Mouse (Mus musculus) gonadal fat pad, adult 2 months (tissue): Measurements from ENCODE around the gene Pak7. TPM values are rescaled to one million over a fixed set of nuclear protein-coding genes. Genes with fewer than 3 reads are reported as not detected.

Experiments used
- DNase-seq: peaks from one replicate; pipeline ENCODE4 v3.0.0-alpha.2; 2012; ENCODE audit warnings: low read depth
- polyA plus RNA-seq: library from polyadenylated mRNA; depleted of rRNA; stranded (reverse); fragments of >200 nt; gene quantifications from 2 replicates; pipeline ENCODE4 v1.2.3, GENCODE M21; 2012

The Pak7 gene
- polyA plus RNA-seq, 1 experiment: 0.05 TPM

DNA sequence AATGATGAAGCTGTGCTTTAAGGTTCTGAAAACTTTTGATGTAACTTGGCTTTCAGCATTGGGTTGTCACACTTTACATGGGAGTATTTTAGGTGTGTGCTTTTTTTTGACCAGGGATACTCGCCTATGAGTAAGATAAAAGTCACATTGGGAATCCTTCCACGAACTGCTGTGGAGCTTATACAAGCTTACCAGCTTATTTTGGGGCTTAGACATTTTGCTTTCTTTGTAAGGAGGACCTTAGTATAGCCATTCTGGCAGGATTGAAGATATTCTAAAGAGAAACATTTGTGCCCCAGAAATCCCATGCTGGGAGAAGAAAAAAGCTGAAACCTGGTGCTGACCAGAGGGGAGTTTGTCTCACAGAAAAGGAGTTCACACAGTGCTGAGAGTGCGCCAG lies 212.7 kb downstream of the Pak7 start:
- no peak for DNase-seq

DNA sequence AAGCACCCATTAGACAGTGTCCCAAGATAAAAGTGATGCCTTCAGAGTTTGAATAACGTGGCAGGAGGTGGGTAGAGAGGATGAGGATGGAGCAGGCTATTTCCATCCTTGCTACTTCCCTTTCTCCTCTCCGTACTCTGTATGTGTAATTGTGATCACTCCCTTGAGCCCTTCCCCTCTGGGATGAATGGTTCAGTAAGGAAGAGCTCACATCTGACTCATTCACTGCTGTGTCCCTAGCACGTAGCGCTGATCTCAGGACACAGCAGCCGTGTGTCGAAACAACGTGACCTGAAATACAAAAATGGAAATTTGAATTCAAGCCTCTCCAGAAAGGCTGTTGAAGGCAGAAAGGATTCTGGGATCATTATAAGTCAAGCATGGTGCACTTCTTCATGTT lies 237.0 kb downstream of the Pak7 start:
- DNase-seq: no peak

DNA sequence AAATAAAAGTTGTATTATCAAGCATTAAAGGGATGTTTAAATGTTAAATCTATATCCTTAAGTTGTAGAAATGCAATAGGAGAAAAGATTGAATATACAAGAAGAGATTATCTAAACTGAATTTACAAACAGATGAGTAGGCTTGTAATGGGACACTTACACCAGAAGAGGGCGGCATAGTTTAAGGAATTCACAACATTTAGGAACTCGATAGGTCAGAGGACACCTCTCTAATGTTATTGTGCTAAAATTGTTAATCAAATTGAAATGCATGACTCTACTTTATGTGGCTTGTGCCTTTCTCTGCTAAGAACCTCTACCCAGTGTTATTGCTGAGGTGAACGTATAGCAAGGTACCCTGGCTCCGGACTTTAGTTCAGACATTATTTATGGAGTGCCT lies 238.2 kb downstream of the Pak7 start:
- DNase-seq: no peak

DNA sequence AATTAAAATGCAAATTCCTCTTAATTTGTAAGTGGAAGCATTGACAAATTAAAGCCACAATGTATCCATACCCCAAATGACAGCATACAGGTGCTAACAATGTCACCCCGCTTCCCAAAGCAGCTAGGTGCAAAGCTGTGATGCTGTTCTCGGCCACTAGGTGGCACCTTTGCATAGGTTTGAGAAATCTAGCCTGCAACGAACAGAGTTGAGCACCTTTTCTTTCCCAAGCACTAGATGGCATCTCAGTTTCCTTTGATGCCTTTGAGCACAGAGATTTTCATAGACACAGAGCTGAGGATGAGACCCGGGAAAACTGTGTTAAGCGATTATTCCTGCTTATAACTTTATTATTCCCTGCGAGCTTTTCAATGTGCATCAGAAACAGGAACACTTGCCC lies 238.8 kb downstream of the Pak7 start:
- peak; percentile 23 for DNase-seq

DNA sequence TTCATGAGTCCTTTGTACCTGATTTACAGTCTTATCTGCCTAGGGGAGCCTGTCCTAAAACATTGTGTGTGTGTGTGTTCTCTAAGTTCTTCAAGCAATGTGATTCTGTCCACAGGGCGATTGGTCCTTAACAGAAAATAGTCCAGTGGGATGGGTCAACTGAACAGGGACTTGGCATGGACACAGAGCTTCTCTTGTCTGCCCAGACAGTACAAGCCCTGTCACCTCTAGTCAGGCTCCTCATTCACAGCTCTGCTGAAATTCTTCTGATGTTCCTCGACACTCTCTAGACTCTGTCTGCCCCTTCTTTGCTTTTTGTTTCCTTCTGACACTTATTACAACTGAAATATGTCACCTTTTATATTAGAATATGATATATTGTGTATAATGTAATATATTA lies 247.0 kb downstream of the Pak7 start:
- DNase-seq: no peak

DNA sequence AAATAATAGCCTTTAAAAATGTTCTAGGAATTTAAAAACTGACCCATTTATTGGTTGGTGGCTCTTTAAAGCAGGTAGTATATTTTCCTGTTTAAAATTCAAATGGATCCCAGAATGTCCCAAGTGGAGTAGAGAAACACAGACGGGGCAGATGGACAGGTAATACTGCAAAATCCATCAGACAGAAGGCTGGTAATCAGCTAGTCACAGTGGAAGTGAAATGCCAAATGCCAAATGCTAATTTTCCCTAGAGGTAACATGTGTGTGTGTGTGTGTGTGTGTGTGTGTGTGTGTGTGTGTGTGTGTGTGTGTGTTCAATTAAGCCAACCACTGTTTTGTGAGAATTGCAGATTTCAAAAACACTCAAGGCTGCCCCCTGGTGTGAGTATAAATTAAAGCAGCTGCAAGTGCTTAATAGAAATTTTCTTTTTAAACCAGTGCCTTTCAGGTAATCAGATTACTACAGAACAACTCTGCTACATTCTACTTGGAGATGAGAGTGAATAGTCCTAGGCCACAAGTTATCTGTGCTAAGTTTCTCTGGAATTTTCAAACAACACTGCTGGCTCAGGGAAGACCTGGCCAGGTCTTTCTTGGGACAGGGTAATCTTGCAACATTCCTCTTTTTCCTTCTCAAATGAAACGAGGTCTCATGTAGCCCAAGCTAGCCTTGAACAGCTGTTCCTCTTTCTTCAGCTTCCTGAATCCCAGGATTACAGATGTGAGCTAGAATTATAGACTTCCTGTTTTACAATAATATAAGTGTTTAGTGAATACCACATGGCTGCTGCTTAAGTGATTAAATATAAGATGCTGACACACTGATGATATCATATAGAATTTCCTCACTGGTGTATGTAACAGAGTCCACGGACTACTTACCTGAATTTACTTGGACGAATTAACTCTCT lies 248.4 kb downstream of the Pak7 start:
- no peak for DNase-seq

DNA sequence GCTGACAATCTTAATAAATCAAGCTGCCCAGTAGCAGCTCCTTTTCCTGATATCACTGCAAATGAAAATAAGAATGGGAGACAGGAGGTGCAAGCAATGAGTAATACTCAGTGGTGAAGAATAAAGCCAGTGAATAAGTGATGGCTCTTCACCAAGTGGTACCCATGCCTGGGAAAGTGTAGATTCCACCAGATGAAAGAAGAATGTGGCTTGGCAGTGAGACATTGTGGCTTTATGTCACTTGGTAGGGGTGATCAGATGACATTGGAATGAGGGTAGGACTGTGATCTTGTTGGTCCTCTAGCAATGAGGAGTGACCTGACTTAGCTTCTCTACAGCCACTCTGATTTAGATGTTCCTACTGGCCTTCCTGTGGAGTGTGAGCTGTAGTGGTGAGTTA lies 249.3 kb downstream of the Pak7 start:
- DNase-seq: no peak

DNA sequence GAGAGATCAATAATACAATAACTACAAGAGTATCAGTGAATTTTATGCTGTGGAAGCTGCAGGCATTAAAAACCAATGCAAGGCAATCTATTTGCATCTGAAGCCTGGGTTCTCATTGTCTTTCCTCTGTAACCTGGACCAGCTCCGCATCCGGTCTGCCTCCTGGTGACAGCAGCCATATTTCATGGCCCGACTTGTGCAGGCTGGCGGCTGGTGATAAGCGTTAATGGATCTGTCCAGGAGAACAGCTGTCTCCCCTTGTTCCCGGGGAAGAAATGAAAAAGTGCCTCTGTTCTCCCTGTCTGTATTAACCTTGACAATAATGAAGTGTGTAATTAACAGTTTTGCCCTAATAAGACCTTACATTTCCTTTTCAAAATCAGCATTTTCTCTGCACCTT lies 265.9 kb downstream of the Pak7 start:
- DNase-seq: no peak

DNA sequence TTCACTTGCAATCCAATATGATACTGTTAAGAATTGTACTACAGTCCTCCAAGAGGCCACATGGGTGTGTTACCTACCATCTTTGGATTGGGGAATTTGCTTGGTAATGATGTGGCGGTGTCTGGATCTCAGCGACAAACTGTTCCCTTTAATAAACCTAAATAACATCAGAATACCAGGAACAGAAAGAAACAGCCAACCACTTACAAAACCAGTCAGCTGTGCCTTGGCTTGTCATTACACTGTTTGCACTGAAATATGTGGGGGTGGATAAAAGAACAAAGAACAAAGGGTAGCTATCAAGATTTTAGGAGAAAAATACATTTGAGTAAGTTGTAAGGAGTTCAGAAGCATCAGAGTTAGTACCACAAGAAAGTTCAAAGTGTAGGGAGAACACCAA lies 269.8 kb downstream of the Pak7 start:
- DNase-seq: no peak

DNA sequence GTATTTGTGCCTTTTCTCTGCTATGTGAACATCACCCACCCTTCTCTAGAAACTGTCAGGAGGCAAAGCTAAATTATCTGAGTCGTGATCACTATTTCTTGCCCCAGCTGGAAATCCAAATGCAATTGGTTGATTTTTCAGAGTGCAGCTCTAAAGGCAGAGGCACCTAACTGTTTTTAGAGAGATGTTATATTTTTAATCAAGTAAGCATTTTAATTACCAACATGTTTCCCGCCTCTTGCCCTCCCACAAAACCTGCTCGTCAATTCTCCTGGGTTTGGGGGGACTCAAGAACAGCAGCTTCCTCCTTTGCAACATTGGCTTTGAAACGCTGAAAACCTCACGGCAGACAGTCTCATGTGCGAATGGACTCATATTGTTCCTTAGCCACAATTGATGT lies 274.4 kb downstream of the Pak7 start:
- no peak for DNase-seq

DNA sequence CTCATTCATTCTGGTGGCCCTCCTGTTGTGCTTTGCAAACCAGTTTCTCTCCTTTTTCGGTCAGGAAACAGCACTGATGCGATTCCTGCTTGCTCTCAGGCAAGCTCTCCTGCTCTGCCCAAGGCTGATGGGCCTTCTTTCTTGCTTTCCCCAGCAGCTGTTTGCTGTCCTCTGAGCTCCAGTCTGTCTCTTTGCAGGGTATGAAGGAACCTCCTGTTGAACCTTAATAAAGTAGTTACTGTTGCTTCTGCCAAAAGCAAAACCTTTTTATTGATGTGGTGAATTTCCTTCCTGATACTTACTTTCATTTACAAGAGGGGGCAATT lies 278.8 kb downstream of the Pak7 start:
- DNase-seq: no peak

DNA sequence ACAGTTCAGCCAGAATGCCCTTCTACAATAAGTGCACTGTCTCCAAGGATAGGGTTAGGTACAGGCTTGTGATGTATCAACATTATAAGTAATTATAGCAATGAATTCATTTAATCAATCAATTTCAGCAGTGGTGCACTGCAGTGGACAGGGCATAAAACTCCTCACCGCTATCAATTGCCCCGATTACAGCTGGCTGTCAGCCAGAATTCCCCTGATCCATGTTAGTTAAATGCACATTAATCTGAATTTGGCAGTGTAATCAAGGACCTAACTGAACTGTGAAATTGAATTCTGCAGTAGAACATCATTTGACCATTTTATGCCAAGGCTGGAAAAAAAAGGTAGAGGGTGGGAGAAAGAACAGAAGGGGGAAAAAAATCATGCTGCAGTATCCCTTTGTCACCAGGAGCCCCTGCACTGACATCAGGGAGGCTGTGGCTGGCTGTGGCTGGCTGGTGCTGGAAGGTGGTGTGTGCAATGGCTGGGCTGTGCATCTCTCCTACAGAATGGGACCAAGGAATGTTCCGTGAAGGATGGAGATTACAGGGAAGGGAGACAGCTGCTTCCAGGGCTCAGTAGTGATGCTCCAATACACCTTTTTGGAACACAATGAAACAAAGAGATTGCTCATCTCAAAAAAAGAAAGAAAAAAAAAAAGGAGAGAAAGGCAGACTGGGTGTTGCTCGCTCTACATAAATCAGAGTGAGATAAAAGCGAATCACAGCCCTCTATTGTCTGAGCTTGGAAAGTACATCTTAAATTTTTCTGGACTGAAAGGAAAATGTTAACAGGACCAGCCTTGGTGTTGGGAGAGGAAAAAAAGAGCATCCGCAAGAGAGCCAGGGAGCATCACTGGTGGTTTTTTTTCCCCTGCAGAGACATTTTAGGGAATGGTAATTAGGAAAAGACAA lies 279.4 kb downstream of the Pak7 start:
- DNase-seq: no peak

DNA sequence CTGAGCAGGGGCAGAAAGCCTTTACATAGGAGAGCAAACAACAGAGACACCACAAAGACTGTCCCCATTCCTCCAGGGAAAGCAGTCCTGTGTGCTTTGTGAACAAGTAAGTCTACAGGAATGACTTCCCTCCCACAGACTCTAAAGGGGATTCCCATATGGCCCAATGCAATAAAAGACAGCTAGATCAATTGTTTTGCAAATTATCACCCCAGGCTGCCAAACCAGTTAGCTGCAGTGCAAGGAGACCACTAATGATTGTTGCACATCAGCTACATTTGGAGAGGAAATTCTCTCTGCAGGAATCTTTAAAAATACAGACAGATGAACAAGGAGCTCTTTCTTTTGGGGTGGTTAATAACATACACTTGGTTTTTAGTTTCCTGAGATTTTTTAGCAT lies 280.2 kb downstream of the Pak7 start:
- DNase-seq: no peak

DNA sequence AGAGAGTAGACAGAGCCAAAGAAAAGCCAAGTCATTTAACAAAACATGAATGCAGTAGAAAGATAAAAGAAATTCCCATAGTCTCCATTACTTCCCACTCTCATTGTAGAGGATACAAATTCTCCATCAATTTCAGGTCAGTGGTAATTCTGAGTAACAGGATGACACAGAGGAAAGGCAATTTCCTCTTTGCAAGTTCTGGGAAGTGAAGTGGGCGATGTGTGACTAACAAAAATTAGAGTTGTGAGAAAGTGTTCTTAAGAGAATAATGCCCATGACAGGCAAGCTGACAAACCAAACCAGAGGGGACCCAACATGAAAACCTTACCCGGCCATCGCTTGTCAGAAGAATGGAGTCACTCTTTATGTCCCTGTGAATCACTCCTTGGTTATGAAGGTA lies 290.6 kb downstream of the Pak7 start:
- no peak for DNase-seq

DNA sequence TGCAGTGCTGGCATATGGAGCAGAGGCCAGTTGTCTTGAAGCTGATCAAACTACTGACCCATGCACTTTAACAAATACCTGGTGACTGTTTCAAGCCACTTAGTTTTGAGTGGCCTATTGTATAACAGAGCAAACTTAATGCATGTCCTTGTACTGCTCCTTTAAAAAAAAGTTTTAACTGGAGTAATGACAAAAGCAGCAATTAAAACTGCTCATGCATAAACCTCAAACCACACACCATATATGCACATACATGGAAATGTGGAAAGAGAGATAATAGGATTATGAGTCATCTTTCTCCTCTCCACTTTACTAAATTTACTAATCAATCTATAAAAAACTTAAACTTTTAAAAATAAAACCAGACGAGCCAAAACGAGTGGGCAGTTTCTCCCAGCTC lies 291.8 kb downstream of the Pak7 start:
- no peak for DNase-seq

DNA sequence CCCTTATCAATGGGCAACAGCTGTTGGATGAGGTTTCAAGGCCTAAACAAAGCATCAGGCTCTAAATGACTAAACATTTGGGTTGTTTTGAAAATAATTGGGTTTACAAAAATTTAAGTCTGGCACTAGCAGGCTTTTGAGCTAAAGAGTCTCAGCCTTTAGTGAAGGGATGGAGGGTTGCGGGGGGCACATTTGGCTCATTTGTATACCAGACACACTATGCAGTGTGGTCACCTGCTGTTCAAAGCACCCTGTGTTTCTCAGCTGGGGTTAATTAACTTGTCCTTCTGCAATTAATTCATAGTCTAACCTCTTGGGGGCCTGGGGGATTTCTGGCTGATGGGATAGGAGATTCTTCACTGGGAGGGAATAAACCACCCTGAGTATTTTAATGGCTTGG lies 323.4 kb downstream of the Pak7 start:
- no peak for DNase-seq

DNA sequence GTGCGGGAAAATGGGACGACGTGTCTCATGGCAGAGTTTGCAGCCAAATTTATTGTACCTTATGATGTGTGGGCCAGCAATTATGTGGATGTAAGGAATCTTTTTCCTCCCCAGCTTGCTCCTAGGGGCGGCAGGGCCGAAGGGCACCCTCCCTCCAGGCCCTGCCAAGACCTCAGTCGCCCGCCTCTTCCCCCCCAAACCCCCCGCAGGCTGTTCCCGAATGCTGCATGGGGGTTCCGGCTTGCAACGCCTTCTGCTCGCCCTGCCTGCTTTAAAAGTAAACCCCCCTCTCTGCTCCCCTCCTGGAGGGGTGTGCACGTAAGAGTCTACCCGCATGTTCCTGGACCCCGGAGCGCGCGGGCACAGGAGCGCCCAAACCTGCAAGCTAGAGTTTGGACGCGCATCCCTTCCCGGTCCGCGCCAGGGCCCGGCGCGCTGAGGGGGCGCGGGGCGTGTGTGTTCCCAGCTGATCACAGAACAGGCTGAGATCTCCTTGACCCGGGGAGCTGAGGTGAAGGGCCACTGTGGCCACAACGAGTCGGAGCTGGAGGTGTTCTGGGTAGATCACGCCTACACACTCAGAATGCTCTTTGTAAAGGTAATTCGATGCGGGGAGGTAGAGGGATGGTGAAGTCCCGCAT lies 328.6 kb downstream of the Pak7 start:
- no peak for DNase-seq

DNA sequence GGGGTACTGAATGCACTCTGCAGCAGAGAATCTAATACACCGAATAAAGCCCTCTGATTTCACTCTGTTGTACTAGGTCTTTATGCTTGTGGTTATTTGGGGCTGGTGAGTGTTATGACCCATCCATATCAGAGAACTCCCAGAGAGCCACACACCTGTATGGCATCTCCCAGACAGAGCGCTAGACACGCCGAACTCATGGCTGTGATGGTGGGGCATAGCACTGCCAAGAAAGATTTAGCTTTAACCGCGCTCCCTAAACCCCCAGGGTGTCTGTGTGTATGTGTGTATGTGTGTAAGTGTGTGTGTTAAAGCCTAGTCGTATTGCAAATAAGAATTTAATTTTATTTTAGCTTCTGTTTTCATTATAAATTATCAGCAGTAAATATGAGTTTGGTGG lies 329.4 kb downstream of the Pak7 start:
- DNase-seq: no peak

DNA sequence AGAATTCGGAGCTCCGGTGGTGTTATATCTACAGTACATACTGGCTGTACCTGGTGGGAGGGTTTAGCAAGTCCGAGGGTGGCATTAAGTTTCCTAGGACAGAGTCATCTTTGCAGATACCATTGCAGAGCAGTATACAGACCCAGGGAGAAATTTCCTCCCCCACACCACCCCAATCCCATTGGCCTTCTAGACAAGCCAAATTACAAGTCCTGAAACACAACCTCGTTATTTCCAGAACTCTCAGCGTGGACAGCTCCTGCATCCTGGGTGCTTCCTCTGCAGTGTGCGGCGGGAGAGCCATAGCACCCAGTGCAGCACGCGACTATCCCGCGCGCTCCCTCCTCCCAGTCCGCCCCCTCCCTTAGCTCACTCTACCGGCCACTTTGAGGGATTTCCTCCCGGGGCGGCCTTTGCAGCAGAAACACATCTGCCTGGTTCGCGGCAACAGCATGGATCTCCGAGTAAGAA lies 329.9 kb downstream of the Pak7 start:
- DNase-seq: no peak

DNA sequence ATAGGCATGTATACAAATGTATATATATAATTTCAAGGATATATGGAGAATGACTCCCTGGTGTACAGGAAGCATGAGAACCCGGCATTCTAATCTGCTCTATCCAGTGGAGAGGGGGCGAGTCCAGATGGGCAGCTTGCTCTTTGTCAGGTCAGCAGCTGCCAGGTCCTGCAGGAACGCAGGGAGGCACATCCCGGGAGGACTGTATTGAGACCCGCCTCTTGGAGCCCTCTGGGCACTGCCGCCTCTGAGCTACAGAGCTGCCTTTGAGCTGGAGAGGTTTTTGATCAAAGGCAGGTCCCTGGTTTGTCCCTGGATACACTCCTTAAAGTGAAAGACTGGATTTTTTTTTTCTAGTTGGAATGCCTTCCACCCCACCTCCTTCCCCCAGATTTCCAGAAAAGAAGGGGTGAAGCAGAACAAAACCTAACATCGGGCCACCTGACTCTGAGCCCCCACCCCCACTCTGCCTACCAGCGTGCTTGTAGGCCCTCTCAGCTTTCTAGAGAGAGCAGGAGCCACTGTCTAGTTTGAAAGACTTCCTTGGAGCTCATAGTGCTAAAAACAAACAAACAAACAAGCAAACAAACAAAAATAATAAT lies 336.0 kb downstream of the Pak7 start, which contains the start of gene Lamp5:
Lamp5 (plus strand) TSS at position 552 of the 602 bp plus-strand sequence.
- no peak for DNase-seq

DNA sequence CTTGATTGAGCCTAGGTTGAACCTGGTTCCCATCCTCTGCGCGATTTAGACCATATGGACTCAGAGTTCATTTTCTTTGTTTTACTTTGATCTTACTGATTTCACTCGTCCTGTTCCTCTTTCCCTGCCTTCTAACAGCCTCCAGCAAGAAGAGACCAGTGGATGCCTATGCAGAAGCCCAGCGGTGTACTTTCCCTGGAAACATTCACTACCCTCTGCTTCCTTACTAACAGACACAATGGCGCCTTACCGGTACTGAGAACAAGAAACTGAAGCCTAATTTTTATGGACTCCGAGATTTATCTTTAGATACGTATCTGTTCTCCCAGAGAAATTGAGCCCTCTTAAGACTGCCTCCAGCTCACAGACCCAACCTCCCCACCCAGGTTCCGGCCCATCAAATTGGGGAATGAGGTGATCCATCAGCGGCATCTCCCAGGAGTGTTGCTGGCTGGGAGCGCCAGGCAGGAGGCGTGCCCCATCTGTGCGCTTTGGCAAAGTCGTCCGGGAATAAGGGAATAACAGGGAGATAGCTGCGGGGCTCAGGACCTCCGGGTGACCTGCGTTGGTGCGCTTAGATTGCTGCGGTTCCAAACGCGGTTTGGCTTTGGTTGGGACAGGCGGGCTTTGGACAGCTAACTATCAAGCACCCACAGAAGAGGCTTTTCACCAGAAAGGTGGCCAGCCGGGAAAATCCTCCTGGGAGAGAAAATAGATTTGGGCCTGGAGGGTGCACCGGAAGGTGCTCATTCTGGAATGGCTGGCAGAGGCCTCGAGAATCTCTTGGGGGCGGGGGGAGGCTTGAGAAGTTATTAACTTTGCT lies 336.8 kb downstream of the Pak7 start:
- DNase-seq: no peak
